Mouse (Mus musculus): ENCODE data around the gene Gzmb. TPM values are rescaled to one million over a fixed set of nuclear protein-coding genes. Genes with fewer than 3 reads are reported as not detected.
"Not testable (repeated sequence)": the region's sequence is repeated elsewhere in the genome, so short reads cannot be mapped to it uniquely, and the experiment has no call there.

Gene Gzmb
- total RNA-seq (2014; rRNA removed): not detected in 2 replicates
- polyA plus RNA-seq (2015; fragmentation: Nextera tagmentation; extraction: Ambion mirVana): not detected in 2 replicates

DNA sequence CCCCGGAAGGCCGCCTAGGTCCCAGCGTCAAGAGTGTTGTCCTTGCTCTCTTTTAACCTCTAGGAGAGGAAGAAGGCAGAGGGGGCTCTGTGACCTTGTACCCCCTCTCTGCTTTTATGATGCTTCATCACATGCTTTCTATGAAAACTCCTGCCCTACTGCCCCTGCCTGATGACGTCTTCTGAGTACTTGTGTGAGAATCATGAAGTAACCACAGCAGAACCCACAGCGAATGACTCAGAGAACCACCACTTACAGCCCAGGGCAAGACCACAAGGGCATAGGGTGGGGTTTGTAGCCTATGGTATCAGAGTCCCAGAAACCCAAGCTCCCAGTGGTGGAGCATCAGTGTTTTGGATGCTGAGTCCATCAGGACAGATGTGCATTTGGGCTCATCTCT is at the start of gene Gzmb:
TSS of gene Gzmb (minus strand) at position 108 of the 400 bp plus-strand sequence.
- Histone ChIP-seq H3K4me2 (ENCODE audit: low read depth) (no peak within 1 kb of the TSS), H3K36me3 (ENCODE audit: insufficient read depth) (no peaks in the 10 kb centered on the region), H3K27ac (ENCODE audit: low read depth, low read length) (no peak within 1 kb of the TSS), H3K4me3 (ENCODE audit: low read depth, low read length) (no peak within 1 kb of the TSS), H3K9ac (no peak within 1 kb of the TSS), H3K9me3 (ENCODE audit: low read length) (no peaks in the 10 kb centered on the region), H3K4me1 (ENCODE audit: insufficient read depth) (no peaks in the 10 kb centered on the region), H3K27me3 (ENCODE audit: insufficient read depth, low read length) (no peaks in the 10 kb centered on the region)
- ATAC-seq (no peak), DNase-seq (no peak)
- 91% methylated on average over 5 of the region's 5 CpGs for WGBS
- no peak for TF ChIP-seq CTCF (IDR thresholded peaks at IDR 0.05; ENCODE audit: low read depth)

DNA sequence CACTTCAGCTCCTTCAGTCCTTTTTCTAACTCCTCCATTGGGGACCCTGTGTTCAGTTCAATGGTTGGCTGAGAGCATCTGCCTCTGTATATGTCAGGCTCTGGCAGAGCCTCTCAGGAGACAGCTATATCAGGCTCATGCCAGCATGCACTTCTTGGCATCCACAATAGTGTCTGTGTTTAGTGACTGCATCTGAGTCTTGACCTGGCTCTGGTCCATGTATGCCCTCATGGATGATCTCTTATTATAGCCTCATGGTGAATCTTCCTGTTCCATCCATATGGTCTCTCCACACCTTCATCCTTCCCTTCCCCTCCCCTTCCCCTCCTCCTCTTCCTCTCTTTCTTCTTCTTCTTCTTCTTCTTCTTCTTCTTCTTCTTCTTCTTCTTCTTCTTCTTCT is 49.7 kb upstream of the Gzmb start:
- not testable (repeated sequence) for H3K36me3 ChIP-seq (ENCODE audit: insufficient read depth); H3K4me2 ChIP-seq (ENCODE audit: low read depth); H3K4me3 ChIP-seq (ENCODE audit: low read depth, low read length); DNase-seq; ATAC-seq; H3K9ac ChIP-seq; H3K4me1 ChIP-seq (ENCODE audit: insufficient read depth); H3K9me3 ChIP-seq (ENCODE audit: low read length); H3K27me3 ChIP-seq (ENCODE audit: insufficient read depth, low read length); H3K27ac ChIP-seq (ENCODE audit: low read depth, low read length)

DNA sequence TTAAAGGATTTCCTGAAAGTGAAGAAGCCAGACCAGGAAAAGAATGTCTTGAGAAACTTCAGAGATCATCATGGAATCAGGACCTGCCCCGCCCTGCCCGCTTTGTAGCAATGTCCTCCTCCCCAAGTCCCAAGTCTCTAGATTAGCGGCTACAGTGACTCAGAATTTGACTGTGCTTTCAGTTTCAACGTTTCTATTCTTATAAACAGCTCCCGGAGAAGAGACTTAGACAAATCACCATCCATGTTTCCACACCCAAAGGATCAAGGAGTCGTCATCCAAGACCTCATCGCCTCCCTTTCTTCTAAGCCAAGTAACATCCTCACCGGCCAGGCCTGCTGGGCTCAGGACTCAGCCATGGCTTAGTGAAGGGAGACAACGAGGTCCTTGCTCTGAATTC is 48.2 kb upstream of the Gzmb start:
- H3K9me3 ChIP-seq (ENCODE audit: low read length): no peaks in the 10 kb centered on the region
- DNase-seq (no peak), ATAC-seq (no peak)
- H3K4me3 ChIP-seq (ENCODE audit: low read depth, low read length): no peak overlapping the region
- no peaks in the 10 kb centered on the region for H3K36me3 ChIP-seq (ENCODE audit: insufficient read depth)
- H3K27ac ChIP-seq (ENCODE audit: low read depth, low read length): no peak overlapping the region
- H3K4me2 ChIP-seq (ENCODE audit: low read depth): no peak overlapping the region
- no peak overlapping the region for H3K9ac ChIP-seq
- TF ChIP-seq CTCF (IDR thresholded peaks at IDR 0.05; ENCODE audit: low read depth): no peak
- H3K4me1 ChIP-seq (ENCODE audit: insufficient read depth): no peaks in the 10 kb centered on the region
- WGBS: 86% methylated on average over 9 of the region's 9 CpGs
- H3K27me3 ChIP-seq (ENCODE audit: insufficient read depth, low read length): no peaks in the 10 kb centered on the region

- Histone ChIP-seq H3K36me3 (ENCODE audit: insufficient read depth) (no peaks in the 10 kb centered on the region), H3K4me2 (ENCODE audit: low read depth) (no peak overlapping the region), H3K4me1 (ENCODE audit: insufficient read depth) (no peaks in the 10 kb centered on the region), H3K27ac (ENCODE audit: low read depth, low read length) (no peak overlapping the region), H3K27me3 (ENCODE audit: insufficient read depth, low read length) (no peaks in the 10 kb centered on the region), H3K4me3 (ENCODE audit: low read depth, low read length) (no peak overlapping the region), H3K9me3 (ENCODE audit: low read length) (no peaks in the 10 kb centered on the region), H3K9ac (no peak overlapping the region)
- peak; percentile 76; the same call in 1 of the 2 replicates for ATAC-seq
- whole genome bisulfite sequencing: 0% methylated on average over 4 of the region's 4 CpGs
- TF ChIP-seq CTCF (IDR thresholded peaks at IDR 0.05; ENCODE audit: low read depth): peak; percentile 74
- DNase-seq: peak; percentile 79
Observed at GRCm38 (mm10) chr14:56304149-56304548, 42.1 kb upstream of the Gzmb start.

DNA sequence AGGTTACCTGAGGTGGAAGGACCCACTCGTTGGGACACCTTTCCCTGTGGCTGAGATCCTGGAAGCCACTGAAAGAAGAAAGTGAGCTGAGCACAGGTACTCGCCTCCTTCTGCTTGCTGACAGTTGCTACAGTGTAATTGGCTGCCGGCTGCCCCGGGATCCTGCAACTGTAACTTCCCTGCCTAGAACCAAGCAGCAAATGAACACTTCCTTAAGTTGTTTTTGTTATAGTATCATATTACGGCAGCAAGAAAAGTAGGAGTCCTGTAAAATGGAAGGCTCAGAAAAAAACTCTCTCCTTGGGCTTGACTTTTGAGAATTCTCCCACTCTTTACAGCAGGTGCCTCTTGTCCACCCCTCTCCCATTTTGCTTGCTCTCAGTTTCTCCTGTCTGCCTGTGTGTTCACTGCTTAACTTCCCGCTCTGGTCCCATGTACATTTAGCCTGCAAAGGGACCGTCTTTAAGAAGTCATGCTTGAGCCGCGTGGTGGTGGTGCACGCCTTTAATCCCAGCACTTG is 41.5 kb upstream of the Gzmb start:
- 81% methylated on average over 10 of the region's 10 CpGs for WGBS
- Histone ChIP-seq H3K27me3 (ENCODE audit: insufficient read depth, low read length) (no peaks in the 10 kb centered on the region), H3K4me2 (ENCODE audit: low read depth) (no peak overlapping the region), H3K27ac (ENCODE audit: low read depth, low read length) (no peak overlapping the region), H3K4me1 (ENCODE audit: insufficient read depth) (no peaks in the 10 kb centered on the region), H3K4me3 (ENCODE audit: low read depth, low read length) (no peak overlapping the region), H3K9me3 (ENCODE audit: low read length) (no peaks in the 10 kb centered on the region), H3K36me3 (ENCODE audit: insufficient read depth) (no peaks in the 10 kb centered on the region), H3K9ac (no peak overlapping the region)
- no peak for DNase-seq
- no peak for ATAC-seq
- no peak for TF ChIP-seq CTCF (IDR thresholded peaks at IDR 0.05; ENCODE audit: low read depth)

GRCm38 (mm10) chr14:56302091-56302490 is 40.0 kb upstream of the Gzmb start:
- Histone ChIP-seq H3K9ac (no peak overlapping the region), H3K4me2 (ENCODE audit: low read depth) (no peak overlapping the region), H3K27ac (ENCODE audit: low read depth, low read length) (no peak overlapping the region), H3K4me3 (ENCODE audit: low read depth, low read length) (no peak overlapping the region), H3K4me1 (ENCODE audit: insufficient read depth) (no peaks in the 10 kb centered on the region), H3K36me3 (ENCODE audit: insufficient read depth) (no peaks in the 10 kb centered on the region), H3K9me3 (ENCODE audit: low read length) (no peaks in the 10 kb centered on the region), H3K27me3 (ENCODE audit: insufficient read depth, low read length) (no peaks in the 10 kb centered on the region)
- 90% methylated on average over 3 of the region's 3 CpGs for WGBS
- ATAC-seq (no peak), DNase-seq (no peak)
- no peak for TF ChIP-seq CTCF (IDR thresholded peaks at IDR 0.05; ENCODE audit: low read depth)

DNA sequence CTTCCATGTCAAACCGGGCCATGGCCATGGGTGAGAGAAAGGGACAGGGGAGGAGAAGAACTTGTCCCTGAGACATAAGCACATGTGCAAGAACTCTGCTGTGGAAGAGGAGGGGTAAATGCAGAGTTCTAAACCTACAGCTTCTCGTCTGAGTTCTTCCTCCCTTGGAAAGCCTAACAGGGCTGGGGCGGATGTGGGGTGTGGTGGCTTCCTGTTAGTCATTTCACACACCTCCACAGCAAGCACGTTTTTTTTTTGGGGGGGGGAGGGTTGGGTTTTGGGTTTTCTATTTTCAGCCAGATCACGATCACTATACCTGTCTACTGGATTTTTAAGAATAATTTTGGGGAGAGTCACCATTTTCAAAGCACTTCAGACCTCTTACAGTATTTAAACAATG is 34.7 kb upstream of the Gzmb start:
- Histone ChIP-seq H3K27ac (ENCODE audit: low read depth, low read length) (no peak overlapping the region), H3K9me3 (ENCODE audit: low read length) (no peaks in the 10 kb centered on the region), H3K4me2 (ENCODE audit: low read depth) (no peak overlapping the region), H3K4me1 (ENCODE audit: insufficient read depth) (no peaks in the 10 kb centered on the region), H3K4me3 (ENCODE audit: low read depth, low read length) (no peak overlapping the region), H3K9ac (no peak overlapping the region), H3K36me3 (ENCODE audit: insufficient read depth) (no peaks in the 10 kb centered on the region), H3K27me3 (ENCODE audit: insufficient read depth, low read length) (no peaks in the 10 kb centered on the region)
- 77% methylated on average over 5 of the region's 5 CpGs for WGBS
- no peak for DNase-seq
- ATAC-seq: no peak
- TF ChIP-seq CTCF (IDR thresholded peaks at IDR 0.05; ENCODE audit: low read depth): no peak

Data from forebrain, postnatal 0 days (tissue).